Mouse (Mus musculus): Measurements from ENCODE around the gene Hilpda. TPM values are rescaled to one million over a fixed set of nuclear protein-coding genes. Genes with fewer than 3 reads are reported as not detected.

Gene Hilpda
- 22.0 and 29.8 TPM in 2 replicates for polyA plus RNA-seq (2015; fragmentation: Nextera tagmentation; extraction: Ambion mirVana)

GRCm38 (mm10) chr6:29272312-29273072, at the start of gene Hilpda:
Gene Hilpda (plus strand): TSS chr6:29272488.
- ATAC-seq (replicated peaks; ENCODE audit: insufficient number of reproducible peaks, insufficient read depth, low FRiP score, low read depth), result peak; percentile 97
- H3K4me1 ChIP-seq (replicated peaks), result peaks cover 19% of the 10 kb centered on the region
- H3K9ac ChIP-seq, result peak within 1 kb of the TSS; percentile 72
- peak within 1 kb of the TSS; percentile 78 for H3K4me2 ChIP-seq
- no peaks in the 10 kb centered on the region for H3K9me3 ChIP-seq (replicated peaks)
- peak within 1 kb of the TSS; percentile 78 for H3K4me3 ChIP-seq
- peak within 1 kb of the TSS; percentile 87 for H3K27ac ChIP-seq
- WGBS, result under 1% methylated on average over 45 of the region's 46 CpGs
- no peaks in the 10 kb centered on the region for H3K27me3 ChIP-seq
- H3K36me3 ChIP-seq, result peaks cover 7% of the 10 kb centered on the region

GRCm38 (mm10) chr6:29229265-29229913, 42.9 kb upstream of the Hilpda start:
- Histone ChIP-seq H3K27me3 (no peaks in the 10 kb centered on the region), H3K4me2 (no peak overlapping the region), H3K9me3 (replicated peaks) (no peaks in the 10 kb centered on the region), H3K27ac (no peak overlapping the region), H3K36me3 (no peaks in the 10 kb centered on the region), H3K4me1 (replicated peaks) (no peaks in the 10 kb centered on the region), H3K9ac (no peak overlapping the region), H3K4me3 (no peak overlapping the region)
- ATAC-seq (replicated peaks; ENCODE audit: insufficient number of reproducible peaks, insufficient read depth, low FRiP score, low read depth), result no peak
- WGBS, result 58% methylated on average over 6 of the region's 6 CpGs

GRCm38 (mm10) chr6:29230386-29230785, 41.9 kb upstream of the Hilpda start:
- no peak overlapping the region for H3K27ac ChIP-seq
- no peak overlapping the region for H3K4me3 ChIP-seq
- no peaks in the 10 kb centered on the region for H3K4me1 ChIP-seq (replicated peaks)
- no peak overlapping the region for H3K9ac ChIP-seq
- H3K9me3 ChIP-seq (replicated peaks), result no peaks in the 10 kb centered on the region
- no peaks in the 10 kb centered on the region for H3K36me3 ChIP-seq
- no peak overlapping the region for H3K4me2 ChIP-seq
- WGBS, result 52% methylated on average over 6 of the region's 6 CpGs
- H3K27me3 ChIP-seq, result no peaks in the 10 kb centered on the region
- ATAC-seq (replicated peaks; ENCODE audit: insufficient number of reproducible peaks, insufficient read depth, low FRiP score, low read depth), result no peak

- no peaks in the 10 kb centered on the region for H3K9me3 ChIP-seq (replicated peaks)
- H3K9ac ChIP-seq, result no peak overlapping the region
- ATAC-seq (replicated peaks; ENCODE audit: insufficient number of reproducible peaks, insufficient read depth, low FRiP score, low read depth), result no peak
- no peak overlapping the region for H3K4me2 ChIP-seq
- no peaks in the 10 kb centered on the region for H3K36me3 ChIP-seq
- no peak overlapping the region for H3K27ac ChIP-seq
- 71% methylated on average over 3 of the region's 3 CpGs for WGBS
- H3K4me1 ChIP-seq (replicated peaks), result no peaks in the 10 kb centered on the region
- no peak overlapping the region for H3K4me3 ChIP-seq
- no peaks in the 10 kb centered on the region for H3K27me3 ChIP-seq
These were observed 40.5 kb upstream of the Hilpda start for GRCm38 (mm10) chr6:29231799-29232198.

- Histone ChIP-seq H3K9me3 (replicated peaks) (no peaks in the 10 kb centered on the region; the same call in 1 of the 2 replicates), H3K4me2 (no peak overlapping the region), H3K9ac (no peak overlapping the region), H3K27me3 (no peaks in the 10 kb centered on the region), H3K27ac (no peak overlapping the region), H3K36me3 (no peaks in the 10 kb centered on the region), H3K4me3 (no peak overlapping the region), H3K4me1 (replicated peaks) (no peaks in the 10 kb centered on the region)
- 66% methylated on average over 6 of the region's 6 CpGs for WGBS
- no peak; the same call in 1 of the 2 replicates for ATAC-seq (replicated peaks; ENCODE audit: insufficient number of reproducible peaks, insufficient read depth, low FRiP score, low read depth)
These were observed 40.0 kb upstream of the Hilpda start for GRCm38 (mm10) chr6:29232321-29232720.

- Histone ChIP-seq H3K4me2 (no peak overlapping the region), H3K27me3 (no peaks in the 10 kb centered on the region), H3K27ac (no peak overlapping the region), H3K4me1 (replicated peaks) (no peaks in the 10 kb centered on the region), H3K9ac (no peak overlapping the region), H3K36me3 (no peaks in the 10 kb centered on the region), H3K4me3 (no peak overlapping the region), H3K9me3 (replicated peaks) (no peaks in the 10 kb centered on the region; the same call in 1 of the 2 replicates)
- no peak for ATAC-seq (replicated peaks; ENCODE audit: insufficient number of reproducible peaks, insufficient read depth, low FRiP score, low read depth)
- WGBS, result 74% methylated on average over 3 of the region's 3 CpGs
These were observed 38.6 kb upstream of the Hilpda start for GRCm38 (mm10) chr6:29233710-29234109.

- Histone ChIP-seq H3K27me3 (no peaks in the 10 kb centered on the region), H3K4me3 (no peak overlapping the region), H3K4me2 (no peak overlapping the region), H3K36me3 (no peaks in the 10 kb centered on the region), H3K27ac (no peak overlapping the region), H3K9me3 (replicated peaks) (no peaks in the 10 kb centered on the region; the same call in 1 of the 2 replicates), H3K4me1 (replicated peaks) (no peaks in the 10 kb centered on the region), H3K9ac (no peak overlapping the region)
- ATAC-seq (replicated peaks; ENCODE audit: insufficient number of reproducible peaks, insufficient read depth, low FRiP score, low read depth), result no peak
- WGBS, result 42% methylated on average over 8 of the region's 8 CpGs
These were observed 38.0 kb upstream of the Hilpda start for GRCm38 (mm10) chr6:29234272-29234671.

GRCm38 (mm10) chr6:29240806-29241205, 31.5 kb upstream of the Hilpda start:
- no peak overlapping the region for H3K4me3 ChIP-seq
- no peaks in the 10 kb centered on the region for H3K4me1 ChIP-seq (replicated peaks)
- no peaks in the 10 kb centered on the region for H3K36me3 ChIP-seq
- H3K27me3 ChIP-seq, result no peaks in the 10 kb centered on the region
- no peak for ATAC-seq (replicated peaks; ENCODE audit: insufficient number of reproducible peaks, insufficient read depth, low FRiP score, low read depth)
- H3K9me3 ChIP-seq (replicated peaks), result no peaks in the 10 kb centered on the region; the same call in 1 of the 2 replicates
- H3K27ac ChIP-seq, result no peak overlapping the region
- H3K9ac ChIP-seq, result no peak overlapping the region
- no peak overlapping the region for H3K4me2 ChIP-seq
- 56% methylated on average over 2 of the region's 2 CpGs for WGBS

- Histone ChIP-seq H3K9ac (no peak overlapping the region), H3K9me3 (replicated peaks) (no peaks in the 10 kb centered on the region; the same call in 1 of the 2 replicates), H3K27ac (no peak overlapping the region), H3K4me1 (replicated peaks) (no peaks in the 10 kb centered on the region), H3K27me3 (no peaks in the 10 kb centered on the region), H3K4me2 (no peak overlapping the region), H3K4me3 (no peak overlapping the region), H3K36me3 (no peaks in the 10 kb centered on the region)
- WGBS, result 64% methylated on average over 2 of the region's 2 CpGs
- no peak for ATAC-seq (replicated peaks; ENCODE audit: insufficient number of reproducible peaks, insufficient read depth, low FRiP score, low read depth)
These were observed 30.6 kb upstream of the Hilpda start for GRCm38 (mm10) chr6:29241697-29242096.

GRCm38 (mm10) chr6:29242265-29242664, 30.0 kb upstream of the Hilpda start:
- ATAC-seq (replicated peaks; ENCODE audit: insufficient number of reproducible peaks, insufficient read depth, low FRiP score, low read depth), result no peak
- WGBS, result 52% methylated on average over 1 of the region's 1 CpGs
- 0 out of 2 replicates have a peak, but pooled peaks cover 3% of the 10 kb centered on the region for H3K27me3 ChIP-seq
- no peaks in the 10 kb centered on the region for H3K36me3 ChIP-seq
- H3K27ac ChIP-seq, result no peak overlapping the region
- no peak overlapping the region for H3K4me3 ChIP-seq
- H3K9ac ChIP-seq, result no peak overlapping the region
- no peaks in the 10 kb centered on the region for H3K9me3 ChIP-seq (replicated peaks)
- no peak overlapping the region for H3K4me2 ChIP-seq
- no peaks in the 10 kb centered on the region for H3K4me1 ChIP-seq (replicated peaks)

GRCm38 (mm10) chr6:29245272-29246120, 26.8 kb upstream of the Hilpda start:
- H3K4me2 ChIP-seq, result no peak overlapping the region
- H3K27me3 ChIP-seq, result 0 out of 2 replicates have a peak, but pooled peaks cover 3% of the 10 kb centered on the region
- ATAC-seq (replicated peaks; ENCODE audit: insufficient number of reproducible peaks, insufficient read depth, low FRiP score, low read depth), result peak; percentile 10; the same call in 1 of the 2 replicates

More at GRCm38 (mm10) chr6:29245272-29246120, 26.8 kb upstream of the Hilpda start:
- Histone ChIP-seq H3K36me3 (no peaks in the 10 kb centered on the region), H3K27ac (no peak overlapping the region), H3K4me1 (replicated peaks) (no peaks in the 10 kb centered on the region), H3K9me3 (replicated peaks) (no peaks in the 10 kb centered on the region), H3K9ac (no peak overlapping the region), H3K4me3 (no peak overlapping the region)
- 42% methylated on average over 14 of the region's 14 CpGs for WGBS
